Mouse (Mus musculus) ovary, adult 2 months (tissue): ENCODE data around the gene Ceacam11. TPM values are rescaled to one million over a fixed set of nuclear protein-coding genes. Genes with fewer than 3 reads are reported as not detected.

Experiments
- polyA plus RNA-seq: library from polyadenylated mRNA; depleted of rRNA; stranded (reverse); fragments of >200 nt; gene quantifications from 2 replicates; pipeline ENCODE4 v1.2.3, GENCODE M21; 2012; rRNA removed

The Ceacam11 gene
- not detected in 2 replicates for polyA plus RNA-seq

DNA sequence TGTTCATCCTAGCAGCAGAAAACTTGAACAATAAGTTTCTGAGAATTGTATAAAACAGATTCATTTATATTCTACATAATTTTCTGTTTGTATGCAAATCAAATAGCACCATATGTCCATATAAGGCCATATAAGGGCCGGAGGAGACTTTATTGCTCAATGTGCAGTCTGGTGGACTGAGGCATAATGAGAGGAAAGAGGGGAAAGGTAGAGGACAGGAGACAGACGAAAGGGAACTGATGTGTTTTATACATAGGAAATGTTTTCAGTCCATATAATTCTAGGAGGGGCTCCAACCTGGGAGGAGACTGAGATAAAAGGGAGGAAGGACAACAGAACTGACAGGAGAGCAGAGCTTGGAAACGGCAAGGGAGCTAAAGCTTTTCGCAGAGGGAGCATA, at the start of gene Ceacam11:
Gene Ceacam11, plus strand, starts transcription at position 301 of the 400 bp plus-strand sequence.

DNA sequence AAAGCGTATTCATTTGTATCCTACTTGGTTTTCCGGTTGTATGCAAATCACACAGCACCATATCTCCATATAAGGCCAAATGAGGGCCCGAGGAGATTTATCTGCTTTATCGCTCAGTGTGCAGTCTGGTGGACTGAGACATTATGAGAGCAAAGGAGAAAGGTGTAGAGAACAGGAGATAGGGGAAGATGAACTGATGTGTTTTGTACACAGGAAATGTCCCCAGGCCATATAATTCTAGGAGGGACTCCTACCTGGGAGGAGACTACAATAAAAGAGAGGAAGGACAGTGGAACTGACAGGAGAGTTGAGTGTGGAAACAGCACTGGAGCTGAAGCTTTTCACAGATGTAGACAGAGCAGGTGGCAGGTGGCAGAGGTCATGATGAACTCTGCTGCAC, 37.7 kb downstream of the Ceacam11 start, which contains the start of gene Ceacam13:
Gene Ceacam13, plus strand, starts transcription at position 301 of the 400 bp plus-strand sequence.

Other genes with a start within 250 kb of the Ceacam11 start
- gene Ceacam14, start 159.5 kb upstream of the Ceacam11 start, polyA plus RNA-seq: not detected in 2 replicates
- not detected in 2 replicates for gene Gm5155, start 100.4 kb upstream of the Ceacam11 start, polyA plus RNA-seq
- gene Ceacam13, start 37.8 kb downstream of the Ceacam11 start, polyA plus RNA-seq: not detected in 2 replicates
- gene Ceacam12, start 93.8 kb downstream of the Ceacam11 start, polyA plus RNA-seq: not detected in 2 replicates
- gene Igfl3, start 204.4 kb downstream of the Ceacam11 start, polyA plus RNA-seq: not detected in 2 replicates